In the genomic region with DNA sequence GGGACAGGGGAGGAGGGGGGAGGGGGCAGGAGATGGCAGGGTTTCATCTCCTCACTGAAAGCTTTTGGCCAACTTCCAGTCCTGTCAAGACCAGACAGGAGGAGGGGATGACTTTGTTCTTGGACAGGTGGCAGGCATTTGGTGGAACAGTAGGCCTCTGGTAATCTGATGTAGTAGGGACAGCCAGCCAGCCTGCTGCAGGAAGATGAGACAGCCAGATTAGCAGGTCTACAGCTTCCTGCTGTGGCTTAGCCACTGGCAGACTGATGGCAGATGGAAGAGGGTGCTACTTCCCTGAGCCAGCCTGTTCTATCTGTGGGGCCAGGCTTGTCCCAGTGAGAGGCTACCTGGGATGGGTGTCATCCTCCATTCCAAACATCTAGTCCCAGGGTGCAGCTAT, we compare ENCODE assay signal across 15 mouse cellular contexts. TPM values are rescaled to one million over a fixed set of nuclear protein-coding genes. Genes with fewer than 3 reads are reported as not detected.
DNase-seq lines count a peak whose midpoint lies in the region; ATAC-seq and TF ChIP-seq lines count a peak whose summit lies in the region.
"Had no signal": no experiment of that assay in that cellular context is flagged by ENCODE, and none has a peak within 500 bp of the region (broad histone marks: within the 10 kb centered on the region; RNA-seq: fewer than 3 reads in every experiment).

No protein-coding gene starts in this region.

- no peak overlapping the region for H3K4me3 ChIP-seq in left cerebral cortex, adult 2 months
- H3K4me3 ChIP-seq: neural tube, embryonic 15.5 days; stomach, embryonic 15.5 days had no signal

- intact Hi-C loops in left cerebral cortex, adult 2 months (cut with DNase I) = no loop called here
- intact Hi-C loops in left cerebral cortex, postnatal 14 days (cut with DNase I) = no loop called here

- ATAC-seq in megakaryocyte, adult 5-6 weeks (ENCODE audit: poor library complexity, severe bottlenecking) = 0 out of 2 replicates have a peak, but pooled peaks have one; percentile 16
- ATAC-seq: activated CD4-positive, CD25-positive, alpha-beta regulatory T cell, adult 4 months had no signal

- TF ChIP-seq POLR2A in brain, embryonic 14.5 days (IDR thresholded peaks at IDR 0.05; ENCODE audit: borderline replicate concordance, extremely low read depth, insufficient read depth, insufficient read length, poor library complexity, severe bottlenecking) = no peak

- DNase-seq in left cerebral cortex, adult 2 months (ENCODE audit: extremely low spot score in 1 of 2, low spot score in 2 of 2) = no peak
- no peak for DNase-seq in left cerebral cortex, postnatal 14 days (ENCODE audit: low spot score in 2 of 2)
- peak; percentile 68 for DNase-seq in brain, embryonic 14.5 days (ENCODE audit: low read depth)
- peak; percentile 83 to 84 for DNase-seq in cerebellum, postnatal 14 days
- no peak for DNase-seq in lung, postnatal 25 days (ENCODE audit: low spot score)
- DNase-seq in spleen, postnatal 10 days (ENCODE audit: low spot score in 2 of 2) = no peak
- DNase-seq: heart, postnatal 10 days; liver; right cerebral cortex, postnatal 25 days had no signal

- TF ChIP-seq CTCF in left cerebral cortex, adult 2 months (IDR thresholded peaks at IDR 0.05) = no peak
- no peak for TF ChIP-seq CTCF in brain, embryonic 14.5 days (IDR thresholded peaks at IDR 0.05; ENCODE audit: borderline replicate concordance, extremely low read depth, insufficient read depth, insufficient read length)

- peak overlapping the region; percentile 5; the same call in 1 of the 2 replicates for H3K27ac ChIP-seq in left cerebral cortex, adult 2 months
- H3K27ac ChIP-seq: neural tube, embryonic 15.5 days; stomach, embryonic 15.5 days had no signal

RNA-seq across cellular contexts. Expression of gene Cel, which starts 17.2 kb away (rescaled TPM):
- not detected for total RNA-seq in left cerebral cortex, adult 2 months (2021)
- not detected for total RNA-seq in left cerebral cortex, postnatal 14 days (2021)
- 0.10 and 0.14 TPM in 2 replicates for polyA plus RNA-seq in brain, embryonic 14.5 days (2012; rRNA removed)
- total RNA-seq in megakaryocyte, adult 5-6 weeks (2015) = not detected in 2 replicates
- total RNA-seq in megakaryocyte, adult 5-6 weeks (2017) = not detected in 2 replicates
- total RNA-seq: heart, postnatal 10 days; layer of hippocampus, postnatal 10 days had no signal
- polyA plus RNA-seq: activated CD4-positive, CD25-positive, alpha-beta regulatory T cell, adult 4 months; kidney, embryonic 16.5 days had no signal

RNA-seq across cellular contexts. Expression of gene Ralgds, which starts 33.1 kb away (rescaled TPM):
- total RNA-seq in left cerebral cortex, adult 2 months (2021) = 10 to 100 TPM; 81.1 to 92.6 TPM
- 100 to 1,000 TPM; 119 TPM for total RNA-seq in left cerebral cortex, postnatal 14 days (2021)
- polyA plus RNA-seq in brain, embryonic 14.5 days (2012; rRNA removed) = 179 and 191 TPM in 2 replicates
- total RNA-seq in megakaryocyte, adult 5-6 weeks (2015) = 1.4 and 2.3 TPM in 2 replicates
- 1.8 and 2.1 TPM in 2 replicates for total RNA-seq in megakaryocyte, adult 5-6 weeks (2017)

RNA-seq across cellular contexts. Expression of gene Gtf3c5, which starts 37.6 kb away (rescaled TPM):
- 10 to 100 TPM; 18.3 TPM for total RNA-seq in left cerebral cortex, adult 2 months (2021)
- 10 to 100 TPM; 15.8 to 17.6 TPM for total RNA-seq in left cerebral cortex, postnatal 14 days (2021)
- 45.9 and 51.4 TPM in 2 replicates for polyA plus RNA-seq in brain, embryonic 14.5 days (2012; rRNA removed)
- 12.2 and 15.2 TPM in 2 replicates for total RNA-seq in megakaryocyte, adult 5-6 weeks (2015)
- 10.3 and 13.7 TPM in 2 replicates for total RNA-seq in megakaryocyte, adult 5-6 weeks (2017)

RNA-seq across cellular contexts. Expression of gene Gm10134, which starts 40.1 kb away (rescaled TPM):
- total RNA-seq in left cerebral cortex, adult 2 months (2021) = 1 to 10 TPM in 1 of 2 experiments, not detected in 1; 1.9 TPM
- 1 to 10 TPM; 1.1 to 1.5 TPM for total RNA-seq in left cerebral cortex, postnatal 14 days (2021)
- 0.37 TPM in 1 of 2 replicates, not detected in the other for polyA plus RNA-seq in brain, embryonic 14.5 days (2012; rRNA removed)
- not detected in 2 replicates for total RNA-seq in megakaryocyte, adult 5-6 weeks (2015)
- not detected in 2 replicates for total RNA-seq in megakaryocyte, adult 5-6 weeks (2017)
- polyA plus RNA-seq: activated CD4-positive, CD25-positive, alpha-beta regulatory T cell, adult 4 months had no signal

RNA-seq across cellular contexts. Expression of gene Gbgt1, which starts 49.3 kb away (rescaled TPM):
- 1 to 10 TPM; 1.8 to 2.9 TPM for total RNA-seq in left cerebral cortex, adult 2 months (2021)
- 1 to 10 TPM; 1.6 to 2.5 TPM for total RNA-seq in left cerebral cortex, postnatal 14 days (2021)
- 0.91 and 1.8 TPM in 2 replicates for polyA plus RNA-seq in brain, embryonic 14.5 days (2012; rRNA removed)
- total RNA-seq in megakaryocyte, adult 5-6 weeks (2015) = not detected in 2 replicates
- total RNA-seq in megakaryocyte, adult 5-6 weeks (2017) = 0.48 TPM in 1 of 2 replicates, not detected in the other
- polyA plus RNA-seq: activated CD4-positive, CD25-positive, alpha-beta regulatory T cell, adult 4 months had no signal

Comparison
In these comparisons a context has a peak if more than half of its experiments do, and no peak if none do; other contexts are left out.
1. DNase-seq: peak in brain, embryonic 14.5 days (single experiment) and cerebellum, postnatal 14 days (2 of 2); none in left cerebral cortex, adult 2 months (0 of 2), left cerebral cortex, postnatal 14 days (0 of 2), lung, postnatal 25 days (single experiment) and spleen, postnatal 10 days (0 of 2).
2. RNA of gene Ralgds, which starts 33.1 kb away (total RNA-seq): 119 TPM in left cerebral cortex, postnatal 14 days and 81.1 to 92.6 TPM in left cerebral cortex, adult 2 months; 1.4 to 2.3 TPM in megakaryocyte, adult 5-6 weeks; every median in the first group is over 10 times any median in the second.